Mouse (Mus musculus) lung, postnatal 10 days (tissue): ENCODE results near the gene Ctdnep1.

Source experiments
- DNase-seq: peaks from one replicate; pipeline ENCODE4 v3.0.0; 2021

The Ctdnep1 gene

DNA sequence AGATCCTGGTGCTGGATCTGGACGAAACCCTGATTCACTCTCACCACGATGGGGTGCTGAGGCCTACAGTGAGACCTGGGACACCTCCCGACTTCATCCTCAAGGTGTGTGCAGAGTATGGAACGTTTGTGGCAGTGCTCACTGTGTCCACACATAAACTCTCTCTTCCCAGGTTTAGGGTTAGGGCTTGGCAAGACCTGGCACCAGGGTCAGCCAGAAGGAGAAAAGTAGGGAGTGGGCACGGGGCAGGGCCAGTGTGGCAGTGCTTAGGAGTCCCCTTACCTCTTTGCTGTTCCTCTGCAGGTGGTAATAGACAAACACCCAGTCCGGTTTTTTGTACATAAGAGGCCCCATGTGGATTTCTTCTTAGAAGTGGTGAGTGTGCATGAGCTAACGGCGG is 3.5 kb downstream of the Ctdnep1 start:
- no peak for DNase-seq

GRCm38 (mm10) chr11:69989949-69990348 is 9.0 kb downstream of the Ctdnep1 start:
- no peak for DNase-seq

GRCm38 (mm10) chr11:69990850-69991691 is 10.1 kb downstream of the Ctdnep1 start, which contains the start of gene Gabarap:
TSS of gene Gabarap (plus strand) at chr11:69991143.
- peak; percentile 99 for DNase-seq

DNA sequence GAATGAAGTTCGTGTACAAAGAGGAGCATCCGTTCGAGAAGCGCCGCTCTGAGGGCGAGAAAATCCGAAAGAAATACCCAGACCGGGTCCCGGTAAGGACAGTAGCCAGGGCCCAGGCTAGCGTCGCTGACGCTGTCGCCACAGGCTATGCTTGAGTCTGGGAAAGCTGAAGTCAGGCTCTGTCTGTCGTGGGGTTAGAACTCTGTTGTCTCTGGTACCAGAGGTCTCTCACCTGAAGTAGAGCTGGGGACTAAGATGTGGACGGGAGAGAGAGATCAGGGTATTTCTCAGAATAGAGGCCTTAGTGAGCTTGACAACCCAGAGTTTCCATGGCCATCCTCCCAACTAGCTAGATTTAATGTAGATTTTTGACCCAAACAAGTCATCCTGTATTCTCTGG is 10.8 kb downstream of the Ctdnep1 start:
- DNase-seq = no peak

DNA sequence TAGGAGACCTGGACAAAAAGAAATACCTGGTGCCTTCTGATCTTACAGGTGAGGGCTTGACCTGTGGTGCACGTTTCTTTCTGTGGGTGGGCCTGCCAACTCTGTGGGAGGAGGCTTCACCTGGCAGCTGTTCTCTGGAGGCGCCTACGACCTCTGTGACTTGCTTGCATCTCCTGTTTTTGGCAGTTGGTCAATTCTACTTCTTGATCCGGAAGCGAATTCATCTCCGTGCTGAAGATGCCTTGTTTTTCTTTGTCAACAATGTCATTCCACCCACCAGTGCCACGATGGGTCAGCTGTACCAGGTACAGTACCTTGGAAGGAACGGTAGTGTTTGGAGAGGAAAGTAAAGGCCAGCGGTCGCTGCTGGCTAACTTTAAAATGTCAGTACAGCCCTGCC is 11.4 kb downstream of the Ctdnep1 start:
- peak; percentile 31 for DNase-seq

DNA sequence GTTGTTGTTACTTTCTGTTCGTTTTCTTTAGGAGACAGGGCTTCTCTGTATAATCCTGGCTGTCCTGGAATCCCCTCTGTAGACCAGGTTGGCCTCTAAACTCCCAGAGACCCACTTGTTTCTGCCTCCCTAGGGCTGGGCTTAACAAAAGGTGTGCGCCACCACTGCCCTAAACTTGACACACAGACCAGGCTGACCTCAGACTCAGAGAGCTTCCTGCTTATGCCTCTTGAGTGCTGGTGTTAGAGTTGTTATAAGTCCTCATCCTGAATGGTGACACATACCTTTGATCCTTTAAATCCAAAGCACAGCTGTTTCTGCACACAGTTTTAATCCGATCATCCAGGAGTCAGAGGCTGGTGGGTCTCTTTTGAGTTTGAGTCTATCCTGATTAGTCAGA is 12.0 kb downstream of the Ctdnep1 start:
- DNase-seq = no peak

DNA sequence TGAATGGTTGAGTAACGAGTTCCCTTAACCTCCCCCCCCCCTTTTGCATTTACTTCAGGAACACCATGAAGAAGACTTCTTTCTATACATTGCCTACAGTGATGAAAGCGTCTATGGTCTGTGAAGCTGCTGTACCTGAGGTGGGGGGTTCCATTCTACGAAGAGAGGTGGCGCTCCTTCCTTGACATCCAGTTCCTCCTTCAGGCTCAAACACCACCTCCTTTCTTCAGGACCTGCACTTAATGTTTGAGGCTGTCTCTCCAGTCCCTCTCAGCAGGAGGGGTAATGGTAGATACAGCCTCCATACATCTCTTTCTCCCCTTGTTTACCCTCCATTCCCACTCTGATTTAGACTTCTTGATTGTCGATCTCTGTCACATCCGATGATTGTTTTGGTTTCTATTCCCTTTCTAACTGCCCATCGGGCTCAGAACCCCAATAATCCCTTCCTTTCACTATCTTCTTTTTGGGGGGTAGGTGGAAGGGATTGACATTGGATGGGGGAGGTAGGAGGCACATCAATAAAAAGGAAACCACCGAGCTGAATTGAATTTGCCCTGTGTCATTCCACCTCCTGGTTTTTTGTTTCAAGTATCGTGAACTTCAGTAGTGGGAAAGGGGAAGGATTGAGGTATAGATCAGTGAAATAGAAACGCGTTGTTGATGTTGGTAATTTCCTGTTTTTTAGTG is 13.6 kb downstream of the Ctdnep1 start:
- DNase-seq = no peak

- peak; percentile 99 for DNase-seq
Observed at GRCm38 (mm10) chr11:69995391-69995960, 14.5 kb downstream of the Ctdnep1 start, which contains the start of gene Phf23. TSS of gene Phf23 (plus strand) at chr11:69995777.

DNA sequence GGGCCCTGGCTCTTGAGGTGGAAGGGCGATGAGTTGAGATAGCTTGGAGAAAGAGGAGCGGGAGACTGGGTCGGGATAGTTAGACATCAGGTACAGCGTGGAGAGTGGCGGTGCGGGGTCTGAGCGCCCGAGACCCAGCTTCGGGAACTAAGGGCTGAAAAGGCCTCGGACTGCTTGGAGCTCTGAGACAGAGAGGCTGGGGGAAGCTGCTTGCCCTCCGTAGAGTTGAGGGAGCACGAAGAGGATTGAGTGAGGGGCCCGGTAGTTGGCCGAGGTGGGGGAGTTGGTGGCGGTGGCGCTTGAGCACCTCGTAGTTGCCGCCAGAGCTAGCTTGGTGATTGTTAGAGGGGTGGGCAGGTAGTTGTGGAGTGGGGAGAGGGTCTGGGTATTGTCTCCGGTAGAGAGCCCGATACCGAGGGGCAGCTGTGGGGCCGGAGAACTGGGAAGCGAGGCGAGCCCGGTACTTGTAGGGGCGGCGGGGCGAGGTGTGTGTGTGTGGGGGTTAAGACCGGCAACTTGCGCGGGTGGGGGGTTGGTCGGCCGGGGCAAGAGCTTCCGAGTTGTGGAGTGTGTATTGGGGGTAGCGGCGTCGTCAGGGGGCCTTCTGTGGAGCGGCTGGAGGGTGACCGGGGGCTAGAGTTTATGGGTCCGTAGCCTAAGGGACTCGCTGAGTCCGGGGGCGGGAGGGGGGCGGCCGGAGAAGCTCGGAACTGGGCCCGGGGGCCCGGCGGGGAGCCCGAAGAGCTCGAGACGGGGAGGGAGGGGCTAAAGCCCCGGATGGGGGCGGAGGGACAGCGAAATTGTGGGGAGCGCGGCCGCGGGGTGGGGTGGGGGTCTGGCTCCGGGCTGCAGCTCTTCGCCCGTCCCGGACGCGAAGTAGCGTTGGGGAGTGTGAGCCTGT is 15.5 kb downstream of the Ctdnep1 start:
- DNase-seq = no peak

DNA sequence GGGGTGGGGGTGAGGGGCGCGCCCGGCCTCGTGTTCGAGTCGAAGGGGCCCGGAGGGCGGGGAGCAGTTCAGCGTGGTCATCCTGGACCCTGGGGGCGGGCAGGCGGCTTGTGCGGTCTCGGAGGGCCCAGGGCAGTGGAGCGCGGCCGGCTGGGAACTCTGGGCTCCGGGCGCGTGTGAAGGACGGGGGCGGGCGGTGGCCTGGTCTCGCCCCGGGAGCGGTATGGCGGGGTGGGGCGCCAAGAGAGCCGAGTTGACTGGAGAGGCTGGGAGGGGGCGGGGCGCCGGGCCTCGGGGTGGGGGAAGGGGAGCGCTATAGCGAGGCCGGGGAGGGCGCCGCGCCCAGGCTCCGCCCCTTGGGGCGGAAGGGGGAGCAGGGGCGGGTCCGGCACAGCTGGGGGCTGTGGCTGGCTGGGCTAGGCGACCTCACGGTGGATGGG is 16.1 kb downstream of the Ctdnep1 start:
- peak; percentile 94 for DNase-seq

- no peak for DNase-seq
Observed at GRCm38 (mm10) chr11:69998567-69999491, 17.9 kb downstream of the Ctdnep1 start.

DNA sequence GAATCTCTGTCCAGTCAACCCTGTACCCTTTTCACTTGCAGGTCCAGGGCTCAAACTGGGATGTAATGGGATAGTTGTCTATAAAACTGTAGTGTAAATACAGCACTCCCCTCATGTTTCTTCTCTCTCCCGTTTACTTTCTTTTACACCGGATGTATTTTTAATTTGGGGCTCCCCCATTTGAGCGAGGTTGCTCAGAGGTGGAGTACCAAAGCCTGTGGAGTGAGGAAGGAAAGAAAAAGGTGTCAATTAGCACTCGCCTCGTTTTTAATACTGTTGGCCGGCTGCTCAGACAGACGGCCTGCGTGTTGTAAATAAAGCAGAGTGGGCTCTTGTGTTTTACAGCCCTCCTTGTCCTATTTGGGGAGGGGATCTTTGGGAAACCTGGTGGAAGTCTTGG is 18.7 kb downstream of the Ctdnep1 start:
- no peak for DNase-seq

DNA sequence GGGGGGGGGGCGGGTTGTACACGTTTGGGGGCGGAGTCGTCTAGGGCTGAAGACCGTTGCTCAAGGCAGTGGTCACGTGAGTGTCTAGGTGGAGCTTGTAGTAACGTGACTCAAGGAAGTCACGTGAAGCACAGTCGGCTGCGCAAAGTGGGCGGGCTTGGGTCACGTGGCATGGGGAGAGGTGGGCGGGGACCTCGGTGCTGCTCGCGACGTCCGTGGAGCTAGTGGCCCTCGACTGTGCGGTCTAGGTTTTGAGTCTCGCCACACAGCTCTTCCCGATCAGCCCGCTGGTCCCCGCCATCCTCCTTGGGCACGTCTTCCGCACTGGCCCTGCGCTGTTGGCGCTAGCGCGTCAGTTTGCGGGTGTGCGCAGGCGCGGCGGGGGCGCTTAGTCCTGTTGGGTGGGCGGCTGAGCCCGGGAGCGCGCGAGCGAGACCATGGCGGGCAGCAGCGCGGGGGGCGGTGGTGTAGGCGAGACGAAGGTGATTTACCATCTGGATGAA is 19.5 kb downstream of the Ctdnep1 start, which contains the start of gene Dvl2:
Dvl2 (plus strand) TSS at position 200 of the 503 bp plus-strand sequence.
- DNase-seq = peak; percentile 96

DNA sequence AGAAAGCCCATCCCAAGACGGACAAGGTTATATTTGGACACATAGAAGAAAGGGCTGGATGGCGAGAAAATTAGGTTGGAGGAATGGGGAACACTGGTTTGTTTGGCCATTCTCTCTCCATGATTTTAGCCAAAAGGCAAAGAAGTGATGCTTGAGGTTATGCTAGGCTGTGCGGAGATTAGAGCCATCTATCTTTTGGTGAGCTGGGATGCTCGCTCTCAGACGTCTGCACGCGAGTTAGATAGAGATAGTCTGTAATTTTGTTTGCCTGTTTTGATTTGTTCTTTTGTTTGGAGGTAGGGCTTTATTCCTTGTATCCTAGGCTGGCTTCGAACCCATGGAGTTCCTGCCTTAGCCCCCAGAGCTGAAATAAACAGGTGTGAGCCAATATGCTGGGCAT is 20.2 kb downstream of the Ctdnep1 start:
- no peak for DNase-seq

GRCm38 (mm10) chr11:70001865-70002264 is 20.9 kb downstream of the Ctdnep1 start:
- DNase-seq = peak; percentile 81

DNA sequence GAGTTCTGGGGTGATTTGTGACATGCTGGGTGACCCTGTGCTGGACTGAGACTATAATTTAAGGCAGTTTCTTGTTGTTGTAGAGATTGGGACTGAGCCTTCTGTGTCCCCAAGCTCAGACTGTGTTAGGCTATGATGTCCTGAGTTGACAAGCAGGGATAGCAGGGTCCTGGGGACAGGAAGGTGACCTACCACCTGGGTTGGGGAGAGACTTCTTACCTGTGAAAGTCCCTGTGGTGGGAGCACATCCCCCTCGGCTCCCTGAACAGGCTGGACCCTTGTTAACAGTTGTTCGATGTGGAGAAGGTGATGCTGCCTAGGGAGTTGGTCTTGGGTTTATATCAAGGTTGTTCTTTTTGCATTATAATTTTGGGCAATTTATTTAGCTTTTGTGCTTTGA is 21.5 kb downstream of the Ctdnep1 start:
- no peak for DNase-seq

- no peak for DNase-seq
Observed at GRCm38 (mm10) chr11:70005521-70005920, 24.6 kb downstream of the Ctdnep1 start.

- no peak for DNase-seq
Observed at GRCm38 (mm10) chr11:70010033-70010432, 29.1 kb downstream of the Ctdnep1 start.

DNA sequence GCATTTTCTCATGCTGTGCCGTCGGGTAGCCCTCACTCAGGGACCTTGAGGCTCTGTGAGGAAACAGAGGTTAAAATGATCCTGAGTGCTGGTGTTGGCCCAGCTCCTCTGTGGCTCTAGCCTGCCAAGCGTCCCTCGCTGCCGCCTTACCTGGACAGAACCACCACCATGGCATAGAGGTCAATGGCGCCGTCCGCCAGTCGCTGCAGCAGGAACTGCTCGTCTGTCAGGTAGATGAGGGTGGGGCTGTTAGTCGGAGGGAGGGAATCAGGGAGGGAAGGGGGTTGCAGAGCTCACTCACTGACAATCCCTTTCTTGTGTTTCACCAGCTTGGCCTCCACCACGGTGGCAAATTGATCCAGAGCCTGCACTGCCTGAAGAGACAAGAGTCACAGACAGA is 29.6 kb downstream of the Ctdnep1 start:
- DNase-seq = no peak

GRCm38 (mm10) chr11:70010961-70011360 is 30.0 kb downstream of the Ctdnep1 start:
- no peak for DNase-seq

GRCm38 (mm10) chr11:70012931-70013330 is 32.0 kb downstream of the Ctdnep1 start:
- DNase-seq = no peak
